Mouse (Mus musculus) thymus, adult 18-20 months (tissue): ENCODE results near the gene Olfr33.
A peak's percentile ranks its signal among the peaks of the same experiment; 100 is the strongest.

Experiments
- DNase-seq, 2 experiments: peaks; one replicate each; pipeline ENCODE4 v3.0.0; 2022; ENCODE audit warnings: mixed read lengths in 2 of 2

Gene Olfr33

DNA sequence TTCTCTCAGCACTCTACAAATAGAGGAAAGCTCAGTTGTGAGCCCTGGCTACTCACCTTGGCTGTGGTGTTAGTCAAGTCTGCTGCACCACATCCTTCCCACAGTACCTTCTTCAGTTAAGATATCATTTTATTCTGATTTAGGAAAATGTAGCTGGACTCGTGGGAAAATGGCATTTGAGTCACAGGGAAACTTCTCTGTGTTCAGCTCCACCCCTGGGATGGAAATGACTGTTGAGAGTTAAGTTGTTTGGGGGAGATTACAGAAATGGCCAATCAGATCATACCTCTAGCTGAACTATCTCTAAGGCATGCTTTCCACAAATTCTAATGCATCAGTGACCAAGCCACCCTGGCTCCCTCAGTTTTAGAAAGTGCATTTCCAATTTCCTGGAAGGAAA lies at the start of gene Olfr33:
Gene Olfr33, minus strand, starts transcription at position 101 of the 400 bp plus-strand sequence.
- DNase-seq: no peak

GRCm38 (mm10) chr7:102759266-102759665 lies 40.4 kb upstream of the Olfr33 start, which contains the start of the genes Olfr560 and Olfr78:
Olfr560 (minus strand) TSS chr7:102759366.
Olfr78 (minus strand) TSS chr7:102759471.
- no peak for DNase-seq

- no peak for DNase-seq
These were observed 33.2 kb upstream of the Olfr33 start for GRCm38 (mm10) chr7:102752086-102752485.

- DNase-seq: no peak
These were observed 18.8 kb upstream of the Olfr33 start for GRCm38 (mm10) chr7:102737705-102738104.

- no peak for DNase-seq
These were observed 14.9 kb upstream of the Olfr33 start for GRCm38 (mm10) chr7:102733793-102734192.

DNA sequence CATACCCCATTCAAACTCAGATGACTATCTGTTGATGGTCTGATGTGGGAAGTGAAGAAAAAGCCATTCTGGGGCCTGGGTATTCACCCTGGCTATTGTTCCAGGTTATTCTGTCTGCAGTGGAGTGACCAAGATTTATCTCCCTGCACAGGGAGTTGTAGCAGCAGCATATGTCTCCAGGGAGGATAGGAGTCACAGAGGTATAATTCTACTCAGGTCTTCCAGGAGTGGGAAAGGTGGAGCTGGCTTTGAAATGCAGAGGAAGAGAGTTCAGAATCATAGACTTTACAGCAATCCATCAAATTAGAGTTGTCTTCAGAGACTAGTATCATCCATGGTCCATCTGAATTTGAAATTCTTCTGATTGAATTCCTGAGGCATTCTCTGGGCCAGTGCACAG lies 8.5 kb upstream of the Olfr33 start, which contains the start of gene Olfr559:
Gene Olfr559, minus strand, starts transcription at position 101 of the 400 bp plus-strand sequence.
- DNase-seq: no peak

DNA sequence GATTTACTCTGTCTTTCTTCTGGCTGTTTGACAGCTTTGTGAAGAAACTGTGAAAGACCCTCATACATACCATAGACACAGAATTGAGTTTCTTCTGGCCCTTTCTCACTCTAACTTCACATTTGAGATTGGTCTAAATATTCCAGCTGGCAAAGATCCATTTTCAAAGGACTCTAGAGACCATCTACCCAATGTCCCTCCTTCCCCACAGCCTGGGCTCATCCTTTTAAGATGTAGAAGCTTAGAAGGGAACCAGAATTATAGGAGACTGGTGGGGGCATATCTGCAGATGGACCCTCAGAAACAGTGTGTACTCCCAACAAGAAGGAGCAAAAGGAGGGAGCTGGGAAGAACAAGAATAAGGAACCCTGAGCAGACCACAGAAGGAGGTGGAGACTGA lies 17.0 kb downstream of the Olfr33 start, which contains the start of gene Olfr558:
Gene Olfr558, plus strand, starts transcription at position 301 of the 400 bp plus-strand sequence.
- DNase-seq: no peak

- DNase-seq: no peak
These were observed 20.4 kb downstream of the Olfr33 start for GRCm38 (mm10) chr7:102698461-102698860.

DNA sequence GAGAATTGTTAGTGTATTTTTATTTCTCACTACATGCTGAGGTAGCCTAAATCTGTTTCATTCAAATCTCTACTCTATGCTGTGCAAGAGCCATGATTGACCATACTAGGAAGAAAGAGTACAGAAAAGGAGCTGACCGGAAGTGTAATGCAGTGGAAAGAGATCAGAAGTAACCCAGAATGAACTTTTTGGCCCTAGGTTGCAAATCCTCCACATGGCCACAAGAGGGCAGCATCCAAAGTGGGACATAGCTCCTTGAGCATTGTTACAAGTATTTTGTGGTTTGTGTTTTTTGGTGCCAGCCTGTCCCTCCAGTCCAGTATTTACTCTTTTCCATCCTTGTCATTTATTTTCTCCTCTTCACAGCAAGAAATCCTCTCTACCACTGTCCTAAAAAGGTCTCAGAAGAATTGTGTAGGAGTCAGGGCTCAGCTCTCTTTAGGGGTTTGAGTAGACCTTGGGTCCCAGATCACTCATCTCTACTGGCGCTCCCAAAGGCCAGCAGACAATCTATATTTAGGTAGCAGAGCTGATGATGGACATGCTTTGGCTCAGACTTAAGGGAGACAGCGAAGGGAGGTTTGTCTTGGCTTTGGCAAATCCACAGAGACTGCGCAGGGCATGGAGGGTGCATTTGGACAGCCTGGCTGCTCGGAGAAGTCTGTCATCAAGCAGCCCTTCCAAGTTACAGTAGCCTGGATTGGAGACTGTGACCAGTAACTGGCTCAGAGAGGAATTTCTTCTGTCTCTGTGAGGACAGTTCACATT lies 23.3 kb downstream of the Olfr33 start, which contains the start of gene Olfr557:
Gene Olfr557, plus strand, starts transcription at position 553 of the 768 bp plus-strand sequence.
- DNase-seq: no peak

DNA sequence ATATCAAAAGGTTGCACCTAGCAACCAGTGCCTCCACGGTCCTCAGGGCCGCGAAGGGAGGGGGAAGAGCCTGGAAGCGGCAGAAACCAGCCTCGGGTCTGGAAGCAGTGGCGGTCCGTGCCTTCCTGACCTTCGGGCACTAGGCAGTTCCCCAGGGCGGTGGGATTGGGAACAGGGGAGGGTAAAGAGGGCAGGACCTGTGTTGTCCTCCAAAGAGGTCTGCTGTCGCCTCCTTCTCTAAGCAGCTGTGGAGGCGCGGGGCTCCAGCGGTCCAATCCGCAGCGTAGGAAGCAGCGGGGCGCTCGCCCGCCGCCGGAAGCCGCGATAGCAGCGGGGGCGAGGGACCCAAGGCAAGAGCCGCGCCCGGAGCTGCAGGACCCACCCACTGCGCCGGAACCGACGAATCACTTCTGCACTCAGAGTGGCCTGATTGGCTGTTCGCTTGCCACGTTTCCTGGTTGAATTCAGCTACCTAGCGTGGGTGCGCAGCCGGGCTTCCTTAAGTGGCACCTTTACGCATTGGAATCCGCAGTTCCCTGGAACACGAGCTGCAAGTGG lies 31.8 kb downstream of the Olfr33 start, which contains the start of gene Trim68:
Gene Trim68, minus strand, starts transcription at position 384 of the 558 bp plus-strand sequence.
- DNase-seq: peak; percentile 91

DNA sequence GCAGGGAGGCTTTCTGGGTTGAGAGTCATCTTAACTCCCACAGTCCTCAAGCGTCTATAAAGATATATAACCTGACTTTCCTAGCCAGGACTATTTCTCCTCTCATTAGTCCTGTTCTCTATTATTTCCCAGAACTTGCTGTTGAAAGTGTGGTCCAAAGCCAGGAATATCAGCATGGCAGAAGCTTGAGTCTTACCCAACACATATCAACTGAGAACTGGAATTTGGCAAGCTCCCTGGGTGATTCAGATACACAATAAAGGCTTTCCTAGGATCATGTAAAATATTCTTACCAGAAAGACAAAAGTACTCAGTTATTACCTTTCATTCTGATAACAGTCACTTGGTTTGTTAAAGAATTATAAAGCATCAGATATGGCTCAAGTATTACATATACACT lies 37.0 kb downstream of the Olfr33 start:
- DNase-seq: no peak

DNA sequence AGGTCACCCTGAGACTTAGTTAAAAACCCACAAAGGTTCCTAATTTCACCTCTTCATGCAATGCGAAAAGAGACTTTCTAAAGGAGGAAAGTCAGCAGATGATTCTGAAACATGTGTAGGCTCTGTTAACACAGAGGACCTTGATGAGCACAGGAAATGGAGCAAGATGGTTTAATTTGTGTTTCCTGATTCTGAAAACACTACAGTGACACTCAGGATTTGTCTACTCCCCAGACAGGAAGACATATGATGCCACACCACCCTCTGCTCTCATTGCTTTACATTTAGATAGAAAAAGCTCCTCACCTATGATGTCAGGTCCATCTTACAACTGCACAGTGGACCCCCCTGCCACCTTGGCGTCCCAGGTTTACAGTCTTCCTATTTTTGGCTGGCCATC lies 42.6 kb downstream of the Olfr33 start:
- no peak for DNase-seq

DNA sequence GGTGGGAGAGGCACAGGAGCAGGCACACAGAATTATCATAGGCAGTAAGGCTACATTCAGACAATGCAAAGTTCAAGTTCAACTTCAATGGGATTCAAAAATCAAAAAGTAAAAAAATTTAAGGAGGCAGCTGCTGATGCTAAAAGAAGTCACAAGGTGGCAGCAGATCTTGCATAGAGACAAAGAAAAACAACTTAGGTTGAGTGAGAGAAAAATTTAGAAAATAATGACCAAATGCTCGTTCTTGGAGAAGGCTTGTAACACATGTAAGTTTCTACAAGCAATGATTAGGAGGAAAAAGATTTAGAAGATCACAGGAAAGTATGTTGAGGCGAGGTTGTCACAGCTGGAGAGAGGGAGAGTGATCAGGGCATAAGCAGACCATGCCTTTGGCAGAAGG lies 53.5 kb downstream of the Olfr33 start:
- DNase-seq: no peak

GRCm38 (mm10) chr7:102664599-102664998 lies 54.3 kb downstream of the Olfr33 start, which contains the start of gene Olfr556:
Olfr556 (plus strand) TSS chr7:102664899.
- no peak for DNase-seq
